Mouse (Mus musculus): ENCODE measurements at regions not wholly inside any gene's neighbourhood (a gene's known extent, or its start where the extent isn't known, plus 50 kb on each side); places are given as distances from the start of the nearest gene placed in this dataset.

- TF ChIP-seq POLR2A (IDR thresholded peaks at IDR 0.05; ENCODE audit: low read depth, low read length) (no peak), CTCF (conservative IDR thresholded peaks at IDR 0.05; ENCODE audit: insufficient read depth, insufficient read length, low read depth, low read length) (no peak)
Measured at GRCm38 (mm10) chr3:133901931-133902330, 334.4 kb upstream of the Cxxc4 start.

All from kidney, adult 2 months (tissue).